Mouse (Mus musculus): ENCODE measurements around the gene Dnajb12.

DNA sequence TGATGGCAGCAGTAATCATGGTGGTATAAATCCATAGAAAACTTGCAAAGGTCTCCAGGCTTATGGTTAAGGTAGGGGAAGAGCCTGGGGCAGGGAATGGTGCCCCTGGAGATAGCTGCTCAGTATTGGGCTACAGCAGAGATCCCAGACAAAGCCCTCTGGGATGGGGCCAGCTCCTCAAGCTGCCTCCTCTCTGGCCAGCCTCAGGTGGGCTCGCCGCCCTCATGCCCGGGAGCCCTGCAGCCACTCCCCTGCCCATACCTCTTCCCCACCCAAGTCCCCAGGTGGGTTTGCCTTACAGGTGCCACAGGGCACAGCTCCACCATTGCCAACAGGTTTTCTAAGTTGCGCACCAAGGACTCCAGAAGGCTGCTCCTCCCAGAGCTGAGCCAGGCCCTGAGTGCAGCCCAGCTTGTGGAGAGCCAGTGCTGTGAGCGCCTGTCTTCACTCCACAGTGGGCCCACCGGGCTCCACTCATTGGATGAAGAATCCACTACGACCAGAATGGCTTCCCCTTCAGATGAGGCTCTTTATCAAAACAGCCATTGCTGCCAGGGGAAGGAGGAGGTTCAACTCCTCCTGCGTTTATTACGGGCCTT lies 18.9 kb downstream of the Dnajb12 start:
- TF ChIP-seq CTCF (IDR thresholded peaks at IDR 0.05; ENCODE audit: extremely low read depth, insufficient read length, insufficient replicate concordance, low read depth, low read length) (no peak), POLR2A (IDR thresholded peaks at IDR 0.05; ENCODE audit: low read depth, low read length) (no peak)
